Mouse (Mus musculus) hindlimb bud, embryonic 11.5 days (tissue): ENCODE data around the gene Fam117b.

Experiments
- DNase-seq: peaks from one replicate; pipeline ENCODE4 v3.0.0-alpha.2; 2012; ENCODE audit warnings: low read depth, low spot score; ENCODE audit errors: extremely low spot score

Gene Fam117b

GRCm38 (mm10) chr1:59967291-59967690 is 54.5 kb downstream of the Fam117b start:
- no peak for DNase-seq

- DNase-seq = no peak
These were observed 73.8 kb downstream of the Fam117b start for GRCm38 (mm10) chr1:59986626-59987025.

- DNase-seq = no peak
These were observed 74.7 kb downstream of the Fam117b start for GRCm38 (mm10) chr1:59987399-59988040.

GRCm38 (mm10) chr1:59995646-59996045 is 82.8 kb downstream of the Fam117b start:
- DNase-seq = no peak

GRCm38 (mm10) chr1:59997352-59997751 is 84.5 kb downstream of the Fam117b start:
- DNase-seq = no peak

- DNase-seq = no peak
These were observed 87.5 kb downstream of the Fam117b start for GRCm38 (mm10) chr1:60000319-60000718.

- no peak for DNase-seq
These were observed 94.5 kb downstream of the Fam117b start for GRCm38 (mm10) chr1:60007337-60007736.

GRCm38 (mm10) chr1:60008743-60009142 is 95.9 kb downstream of the Fam117b start:
- no peak for DNase-seq

- no peak for DNase-seq
These were observed 101.0 kb downstream of the Fam117b start for GRCm38 (mm10) chr1:60013779-60014178.

GRCm38 (mm10) chr1:60015511-60015910 is 102.7 kb downstream of the Fam117b start:
- DNase-seq = no peak

GRCm38 (mm10) chr1:60016136-60016611 is 103.4 kb downstream of the Fam117b start:
- no peak for DNase-seq

GRCm38 (mm10) chr1:60017031-60017469 is 104.2 kb downstream of the Fam117b start:
- DNase-seq = no peak
